ENCODE assay signal across 11 mouse cellular contexts in the genomic region with DNA sequence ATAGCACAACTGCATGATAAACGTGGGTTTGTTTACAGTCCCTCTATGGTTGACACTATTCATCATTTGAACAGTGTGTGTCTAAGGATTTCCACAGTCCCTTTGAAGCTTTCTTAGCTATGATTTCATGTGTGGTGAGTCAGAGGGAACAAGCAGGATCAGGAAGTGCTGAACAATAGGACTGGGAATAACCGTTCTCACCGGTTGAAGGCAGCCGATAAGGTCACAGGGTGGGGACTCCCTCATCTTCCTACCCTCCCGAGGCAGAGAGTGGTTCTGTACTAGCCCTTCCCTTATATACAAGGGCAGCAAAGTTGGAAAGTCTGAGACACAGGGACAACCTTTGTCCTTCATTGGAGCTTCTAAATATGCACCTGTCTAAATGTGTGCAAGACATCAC.
DNase-seq lines count a peak whose midpoint lies in the region; ATAC-seq and TF ChIP-seq lines count a peak whose summit lies in the region.
"Had no signal": no experiment of that assay in that cellular context is flagged by ENCODE, and none has a peak within 500 bp of the region (broad histone marks: within the 10 kb centered on the region; RNA-seq: fewer than 3 reads in every experiment).

No protein-coding gene starts in this region.

- no peaks in the 10 kb centered on the region for H3K36me3 ChIP-seq in heart, embryonic 16.5 days (ENCODE audit: control insufficient read depth, insufficient read depth)
- no peaks in the 10 kb centered on the region for H3K36me3 ChIP-seq in stomach, embryonic 15.5 days
- H3K36me3 ChIP-seq in forebrain, embryonic 15.5 days, result no peaks in the 10 kb centered on the region
- H3K36me3 ChIP-seq: embryonic facial prominence, embryonic 13.5 days; midbrain, embryonic 12.5 days had no signal

- peak overlapping the region; percentile 48; the same call in 1 of the 2 replicates for H3K27ac ChIP-seq in layer of hippocampus, adult 2 months
- H3K27ac ChIP-seq in heart, embryonic 16.5 days (ENCODE audit: low read length), result peak overlapping the region; percentile 54
- H3K27ac ChIP-seq in stomach, embryonic 15.5 days, result peak overlapping the region; percentile 63; the same call in 1 of the 2 replicates
- no peak overlapping the region for H3K27ac ChIP-seq in forebrain, embryonic 15.5 days (replicated peaks)
- H3K27ac ChIP-seq: embryonic facial prominence, embryonic 13.5 days; midbrain, embryonic 12.5 days had no signal

- H3K4me1 ChIP-seq in heart, embryonic 16.5 days (ENCODE audit: control insufficient read depth, insufficient read depth, low read length), result peaks cover 7% of the 10 kb centered on the region
- peaks cover 5% of the 10 kb centered on the region; the same call in 1 of the 2 replicates for H3K4me1 ChIP-seq in stomach, embryonic 15.5 days
- peaks cover 11% of the 10 kb centered on the region for H3K4me1 ChIP-seq in forebrain, embryonic 15.5 days

- no peak overlapping the region for H3K9ac ChIP-seq in heart, embryonic 16.5 days (ENCODE audit: low read length)
- no peak overlapping the region for H3K9ac ChIP-seq in stomach, embryonic 15.5 days
- H3K9ac ChIP-seq in forebrain, embryonic 15.5 days (replicated peaks), result no peak overlapping the region
- H3K9ac ChIP-seq: embryonic facial prominence, embryonic 13.5 days; midbrain, embryonic 12.5 days had no signal

- H3K4me3 ChIP-seq in layer of hippocampus, adult 2 months, result no peak overlapping the region
- no peak overlapping the region for H3K4me3 ChIP-seq in heart, embryonic 16.5 days (ENCODE audit: low read length)
- H3K4me3 ChIP-seq in stomach, embryonic 15.5 days (replicated peaks), result no peak overlapping the region
- no peak overlapping the region for H3K4me3 ChIP-seq in forebrain, embryonic 15.5 days
- H3K4me3 ChIP-seq: embryonic facial prominence, embryonic 13.5 days; midbrain, embryonic 12.5 days had no signal

- DNase-seq in layer of hippocampus, adult 2 months (ENCODE audit: low spot score in 2 of 2), result no peak
- DNase-seq in layer of hippocampus, postnatal 25 days (ENCODE audit: extremely low spot score in 1 of 2, low spot score in 1 of 2), result no peak
- peak; percentile 36 to 78 for DNase-seq in kidney, postnatal 36 days
- DNase-seq in testis, postnatal 14 days (ENCODE audit: low spot score), result no peak
- no peak for DNase-seq in right cerebral cortex, adult 2 months (ENCODE audit: low spot score in 2 of 2)
- DNase-seq: thymus, postnatal 25 days had no signal

- no peaks in the 10 kb centered on the region for H3K9me3 ChIP-seq in heart, embryonic 16.5 days (replicated peaks; ENCODE audit: control insufficient read depth, low read length)
- H3K9me3 ChIP-seq in stomach, embryonic 15.5 days, result no peaks in the 10 kb centered on the region
- H3K9me3 ChIP-seq in forebrain, embryonic 15.5 days, result no peaks in the 10 kb centered on the region
- H3K9me3 ChIP-seq: embryonic facial prominence, embryonic 13.5 days; midbrain, embryonic 12.5 days had no signal

- TF ChIP-seq CTCF in layer of hippocampus, adult 2 months (conservative IDR thresholded peaks at IDR 0.05), result no peak

- no peak overlapping the region for H3K4me2 ChIP-seq in heart, embryonic 16.5 days (ENCODE audit: low read depth, low read length)
- H3K4me2 ChIP-seq in stomach, embryonic 15.5 days, result no peak overlapping the region
- no peak overlapping the region for H3K4me2 ChIP-seq in forebrain, embryonic 15.5 days (replicated peaks)
- H3K4me2 ChIP-seq: embryonic facial prominence, embryonic 13.5 days; midbrain, embryonic 12.5 days had no signal

- ATAC-seq in heart, embryonic 16.5 days (replicated peaks; ENCODE audit: extremely low read depth, insufficient read depth, low FRiP score), result peak; percentile 71
- peak; percentile 84 for ATAC-seq in stomach, embryonic 15.5 days (ENCODE audit: insufficient read depth, low FRiP score, low read depth)
- ATAC-seq in forebrain, embryonic 15.5 days (replicated peaks), result no peak

- whole genome bisulfite sequencing in heart, embryonic 16.5 days, result 48% methylated on average over 5 of the region's 5 CpGs
- WGBS in stomach, embryonic 15.5 days, result 20% methylated on average over 5 of the region's 5 CpGs
- WGBS in forebrain, embryonic 15.5 days, result 79% methylated on average over 5 of the region's 5 CpGs

- no peaks in the 10 kb centered on the region for H3K27me3 ChIP-seq in heart, embryonic 16.5 days (ENCODE audit: control insufficient read depth, insufficient read depth, low read length)
- H3K27me3 ChIP-seq in stomach, embryonic 15.5 days (replicated peaks), result no peaks in the 10 kb centered on the region
- H3K27me3 ChIP-seq in forebrain, embryonic 15.5 days, result no peaks in the 10 kb centered on the region
- H3K27me3 ChIP-seq: embryonic facial prominence, embryonic 13.5 days; midbrain, embryonic 12.5 days had no signal

Comparison
In these comparisons a context has a peak if more than half of its experiments do, and no peak if none do; other contexts are left out.
1. DNase-seq: peak in kidney, postnatal 36 days (2 of 2); none in layer of hippocampus, adult 2 months (0 of 2), layer of hippocampus, postnatal 25 days (0 of 2), testis, postnatal 14 days (single experiment) and right cerebral cortex, adult 2 months (0 of 2).